Mouse (Mus musculus): ENCODE measurements around the gene Ttc22. TPM values are rescaled to one million over a fixed set of nuclear protein-coding genes. Genes with fewer than 3 reads are reported as not detected.
A peak's percentile ranks its signal among the peaks of the same experiment; 100 is the strongest.

The Ttc22 gene
- polyA plus RNA-seq, 1 experiment from 2014 or later = 2.2 TPM

- peaks cover 28% of the 10 kb centered on the region for H3K27me3 ChIP-seq
- no peak for ATAC-seq
- peaks cover 6% of the 10 kb centered on the region for H3K4me1 ChIP-seq (replicated peaks)
- no peaks in the 10 kb centered on the region for H3K36me3 ChIP-seq
- no peak overlapping the region for H3K4me3 ChIP-seq (replicated peaks)
- H3K9ac ChIP-seq (replicated peaks) = peak overlapping the region; percentile 21
- H3K27ac ChIP-seq = no peak overlapping the region
- H3K4me2 ChIP-seq (replicated peaks) = no peak overlapping the region
- H3K9me3 ChIP-seq = 0 out of 2 replicates have a peak, but pooled peaks cover 3% of the 10 kb centered on the region
- WGBS = 53% methylated on average over 8 of the region's 8 CpGs
Observed at GRCm38 (mm10) chr4:106643483-106644217, 21.4 kb downstream of the Ttc22 start.

GRCm38 (mm10) chr4:106644218-106644610, 22.0 kb downstream of the Ttc22 start:
- no peak for ATAC-seq
- no peak overlapping the region for H3K9ac ChIP-seq (replicated peaks)
- peaks cover 34% of the 10 kb centered on the region for H3K27me3 ChIP-seq
- H3K4me2 ChIP-seq (replicated peaks) = no peak overlapping the region
- H3K36me3 ChIP-seq = no peaks in the 10 kb centered on the region
- H3K9me3 ChIP-seq = 0 out of 2 replicates have a peak, but pooled peaks cover 3% of the 10 kb centered on the region
- no peak overlapping the region for H3K4me3 ChIP-seq (replicated peaks)
- H3K27ac ChIP-seq = no peak overlapping the region
- WGBS = 75% methylated on average over 6 of the region's 6 CpGs
- H3K4me1 ChIP-seq (replicated peaks) = peaks cover 6% of the 10 kb centered on the region

GRCm38 (mm10) chr4:106645797-106646196, 23.6 kb downstream of the Ttc22 start:
- Histone ChIP-seq H3K27ac (no peak overlapping the region), H3K4me2 (replicated peaks) (no peak overlapping the region), H3K36me3 (no peaks in the 10 kb centered on the region), H3K27me3 (peaks cover 37% of the 10 kb centered on the region), H3K9me3 (no peaks in the 10 kb centered on the region), H3K4me3 (replicated peaks) (no peak overlapping the region), H3K9ac (replicated peaks) (no peak overlapping the region), H3K4me1 (replicated peaks) (peaks cover 6% of the 10 kb centered on the region)
- 76% methylated on average over 5 of the region's 5 CpGs for WGBS
- no peak for ATAC-seq

- H3K27ac ChIP-seq = no peak overlapping the region
- no peak for ATAC-seq
- H3K36me3 ChIP-seq = no peaks in the 10 kb centered on the region
- no peaks in the 10 kb centered on the region for H3K9me3 ChIP-seq
- no peak overlapping the region for H3K4me3 ChIP-seq (replicated peaks)
- H3K27me3 ChIP-seq = peaks cover 37% of the 10 kb centered on the region
- whole genome bisulfite sequencing = 89% methylated on average over 6 of the region's 6 CpGs
- peaks cover 16% of the 10 kb centered on the region for H3K4me1 ChIP-seq (replicated peaks)
- no peak overlapping the region for H3K4me2 ChIP-seq (replicated peaks)
- H3K9ac ChIP-seq (replicated peaks) = no peak overlapping the region
Observed at GRCm38 (mm10) chr4:106647137-106647536, 24.9 kb downstream of the Ttc22 start.

- 3% methylated on average over 40 of the region's 40 CpGs for WGBS
- peak within 1 kb of the TSS; percentile 64 for H3K27ac ChIP-seq
Observed at GRCm38 (mm10) chr4:106650833-106651527, 28.7 kb downstream of the Ttc22 start, which contains the start of gene Pars2. TSS of gene Pars2 (plus strand) at chr4:106651069.

GRCm38 (mm10) chr4:106652546-106652945, 30.3 kb downstream of the Ttc22 start:
- H3K4me1 ChIP-seq (replicated peaks) = peaks cover 10% of the 10 kb centered on the region
- H3K27ac ChIP-seq = no peak overlapping the region
- H3K36me3 ChIP-seq = peaks cover 30% of the 10 kb centered on the region
- peaks cover 19% of the 10 kb centered on the region for H3K27me3 ChIP-seq
- H3K4me2 ChIP-seq (replicated peaks) = no peak overlapping the region
- ATAC-seq = no peak
- no peaks in the 10 kb centered on the region for H3K9me3 ChIP-seq
- no peak overlapping the region for H3K9ac ChIP-seq (replicated peaks)
- no peak overlapping the region for H3K4me3 ChIP-seq (replicated peaks)
- 97% methylated on average over 3 of the region's 3 CpGs for WGBS

More at GRCm38 (mm10) chr4:106650833-106651527, 28.7 kb downstream of the Ttc22 start, which contains the start of gene Pars2:
- peak; percentile 96 for ATAC-seq
- peaks cover 30% of the 10 kb centered on the region for H3K36me3 ChIP-seq
- peaks cover 25% of the 10 kb centered on the region for H3K27me3 ChIP-seq
- peaks cover 10% of the 10 kb centered on the region for H3K4me1 ChIP-seq (replicated peaks)
- peak within 1 kb of the TSS; percentile 82 for H3K9ac ChIP-seq (replicated peaks)
- H3K4me3 ChIP-seq (replicated peaks) = peak within 1 kb of the TSS; percentile 63
- H3K4me2 ChIP-seq (replicated peaks) = peak within 1 kb of the TSS; percentile 84
- no peaks in the 10 kb centered on the region for H3K9me3 ChIP-seq

GRCm38 (mm10) chr4:106653051-106653450, 30.8 kb downstream of the Ttc22 start:
- no peak overlapping the region for H3K9ac ChIP-seq (replicated peaks)
- H3K27me3 ChIP-seq = peaks cover 14% of the 10 kb centered on the region
- no peak overlapping the region for H3K27ac ChIP-seq
- H3K36me3 ChIP-seq = peaks cover 31% of the 10 kb centered on the region
- no peak overlapping the region for H3K4me2 ChIP-seq (replicated peaks)
- peaks cover 10% of the 10 kb centered on the region for H3K4me1 ChIP-seq (replicated peaks)
- WGBS = 96% methylated on average over 15 of the region's 15 CpGs
- no peak overlapping the region for H3K4me3 ChIP-seq (replicated peaks)
- no peak for ATAC-seq
- H3K9me3 ChIP-seq = no peaks in the 10 kb centered on the region

GRCm38 (mm10) chr4:106655681-106656080, 33.4 kb downstream of the Ttc22 start:
- H3K9ac ChIP-seq (replicated peaks) = no peak overlapping the region
- WGBS = 94% methylated on average over 10 of the region's 10 CpGs
- H3K27me3 ChIP-seq = no peaks in the 10 kb centered on the region
- H3K9me3 ChIP-seq = no peaks in the 10 kb centered on the region
- H3K27ac ChIP-seq = no peak overlapping the region
- no peak overlapping the region for H3K4me2 ChIP-seq (replicated peaks)
- ATAC-seq = no peak
- H3K4me1 ChIP-seq (replicated peaks) = peaks cover 10% of the 10 kb centered on the region
- peaks cover 55% of the 10 kb centered on the region for H3K36me3 ChIP-seq
- H3K4me3 ChIP-seq (replicated peaks) = no peak overlapping the region

DNA sequence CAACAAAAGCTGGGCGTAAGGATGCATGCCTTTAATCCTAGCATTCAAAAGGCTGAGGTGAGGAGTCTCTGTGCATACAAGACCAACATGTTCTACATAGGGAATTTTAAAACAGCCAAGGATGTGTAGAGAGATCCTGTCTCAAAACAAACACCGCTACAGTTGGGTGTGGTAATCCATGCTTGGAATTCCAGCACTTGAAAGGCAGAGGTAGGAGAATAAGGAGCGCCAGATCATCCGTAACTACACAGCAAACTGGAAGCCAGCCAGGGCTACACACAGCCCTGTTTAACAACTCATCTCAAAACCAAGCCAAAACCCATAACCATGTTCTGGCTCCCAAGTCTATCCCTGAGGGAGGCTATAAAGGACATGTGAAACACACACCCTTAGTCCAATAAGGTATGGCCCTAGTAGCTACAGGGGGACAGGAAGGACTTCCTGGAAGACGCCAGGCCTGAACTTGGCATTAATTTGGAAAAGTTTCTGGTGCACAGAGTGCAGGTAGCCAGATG, 41.8 kb downstream of the Ttc22 start:
- no peak for ATAC-seq
- no peaks in the 10 kb centered on the region for H3K4me1 ChIP-seq (replicated peaks)
- peaks cover 100% of the 10 kb centered on the region for H3K36me3 ChIP-seq
- H3K27me3 ChIP-seq = no peaks in the 10 kb centered on the region
- 91% methylated on average over 5 of the region's 5 CpGs for WGBS
- no peak overlapping the region for H3K4me3 ChIP-seq (replicated peaks)
- H3K9me3 ChIP-seq = no peaks in the 10 kb centered on the region
- no peak overlapping the region for H3K9ac ChIP-seq (replicated peaks)
- H3K27ac ChIP-seq = no peak overlapping the region
- no peak overlapping the region for H3K4me2 ChIP-seq (replicated peaks)

DNA sequence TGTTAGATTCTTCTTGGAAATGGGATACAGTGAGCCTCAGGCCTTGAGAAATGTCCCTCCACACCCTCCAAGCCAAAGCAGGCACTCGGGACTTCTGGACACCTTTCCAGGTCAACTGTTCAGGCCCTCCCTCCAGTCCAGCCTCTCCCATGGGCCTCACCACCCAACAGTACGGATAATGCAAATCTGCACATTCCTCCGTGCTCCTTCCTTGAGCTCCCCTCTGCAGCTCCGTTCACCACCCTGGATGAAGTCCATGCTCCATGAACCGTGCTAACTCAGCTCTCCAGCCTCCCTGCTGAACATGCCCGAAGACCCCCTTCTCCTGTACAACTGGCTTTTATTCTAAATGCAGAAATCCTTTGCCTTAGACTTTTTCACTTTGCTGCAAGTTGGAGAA, 42.5 kb downstream of the Ttc22 start:
- Histone ChIP-seq H3K36me3 (peaks cover 99% of the 10 kb centered on the region), H3K4me1 (replicated peaks) (no peaks in the 10 kb centered on the region), H3K9me3 (no peaks in the 10 kb centered on the region), H3K27me3 (no peaks in the 10 kb centered on the region), H3K4me3 (replicated peaks) (no peak overlapping the region), H3K9ac (replicated peaks) (no peak overlapping the region), H3K27ac (no peak overlapping the region), H3K4me2 (replicated peaks) (no peak overlapping the region)
- ATAC-seq = no peak
- 94% methylated on average over 6 of the region's 6 CpGs for WGBS

GRCm38 (mm10) chr4:106665269-106665668, 43.0 kb downstream of the Ttc22 start:
- H3K27ac ChIP-seq = no peak overlapping the region
- H3K36me3 ChIP-seq = peaks cover 99% of the 10 kb centered on the region
- 95% methylated on average over 2 of the region's 2 CpGs for WGBS

DNA sequence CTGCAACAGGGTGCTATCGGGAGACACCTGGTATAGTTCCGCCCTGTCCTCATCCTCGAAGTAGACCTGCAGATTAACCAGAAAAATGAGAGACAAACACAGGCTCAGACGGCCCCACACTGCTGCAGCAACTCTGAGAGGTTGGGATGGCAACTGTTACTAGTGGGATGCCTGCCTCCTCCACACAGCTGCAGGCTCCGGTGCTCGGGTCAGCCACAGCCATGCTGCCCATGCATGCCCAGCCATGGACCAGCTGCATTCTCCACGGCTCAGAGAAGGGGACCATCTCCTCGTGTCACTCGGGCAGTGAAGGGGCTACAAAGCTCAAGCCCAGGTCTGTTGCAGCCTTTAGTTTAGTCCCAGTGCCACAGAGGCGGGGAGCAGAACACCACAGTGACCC, 43.4 kb downstream of the Ttc22 start:
- 91% methylated on average over 10 of the region's 10 CpGs for WGBS
- Histone ChIP-seq H3K27ac (no peak overlapping the region), H3K4me3 (replicated peaks) (no peak overlapping the region), H3K9me3 (no peaks in the 10 kb centered on the region), H3K9ac (replicated peaks) (no peak overlapping the region), H3K36me3 (peaks cover 99% of the 10 kb centered on the region), H3K4me2 (replicated peaks) (no peak overlapping the region), H3K4me1 (replicated peaks) (no peaks in the 10 kb centered on the region), H3K27me3 (no peaks in the 10 kb centered on the region)
- no peak for ATAC-seq

More at GRCm38 (mm10) chr4:106665269-106665668, 43.0 kb downstream of the Ttc22 start:
- Histone ChIP-seq H3K4me3 (replicated peaks) (no peak overlapping the region), H3K9ac (replicated peaks) (no peak overlapping the region), H3K27me3 (no peaks in the 10 kb centered on the region), H3K4me1 (replicated peaks) (no peaks in the 10 kb centered on the region), H3K9me3 (no peaks in the 10 kb centered on the region), H3K4me2 (replicated peaks) (no peak overlapping the region)
- no peak for ATAC-seq

All from midbrain, embryonic 13.5 days (tissue).